Mouse (Mus musculus): ENCODE data around the gene Lrmda. TPM values are rescaled to one million over a fixed set of nuclear protein-coding genes. Genes with fewer than 3 reads are reported as not detected.

Lrmda gene
- polyA plus RNA-seq, 1 experiment = not detected

- no peaks in the 10 kb centered on the region for H3K27me3 ChIP-seq (ENCODE audit: control insufficient read depth, insufficient read depth, low read length)
- no peak overlapping the region for H3K4me3 ChIP-seq (ENCODE audit: low read depth, low read length)
- WGBS = 76% methylated on average over 4 of the region's 4 CpGs
- peaks cover 4% of the 10 kb centered on the region; the same call in 1 of the 2 replicates for H3K4me1 ChIP-seq (ENCODE audit: control insufficient read depth, insufficient read depth, insufficient read length, low read length)
- no peaks in the 10 kb centered on the region for H3K36me3 ChIP-seq (ENCODE audit: control insufficient read depth, insufficient read depth, low read length)
- no peak overlapping the region for H3K27ac ChIP-seq (ENCODE audit: insufficient read depth, low read depth, low read length)
- TF ChIP-seq CTCF (IDR thresholded peaks at IDR 0.05; ENCODE audit: extremely low read depth, insufficient read length, insufficient replicate concordance, low read depth, low read length) (no peak), POLR2A (IDR thresholded peaks at IDR 0.05; ENCODE audit: low read depth, low read length) (no peak)
Measured at GRCm38 (mm10) chr14:22004943-22005342, 14.6 kb upstream of the Lrmda start.

GRCm38 (mm10) chr14:22007006-22007405, 12.5 kb upstream of the Lrmda start:
- H3K4me1 ChIP-seq (ENCODE audit: control insufficient read depth, insufficient read depth, insufficient read length, low read length) = peaks cover 4% of the 10 kb centered on the region; the same call in 1 of the 2 replicates
- no peak overlapping the region for H3K27ac ChIP-seq (ENCODE audit: insufficient read depth, low read depth, low read length)
- TF ChIP-seq CTCF (IDR thresholded peaks at IDR 0.05; ENCODE audit: extremely low read depth, insufficient read length, insufficient replicate concordance, low read depth, low read length) = no peak
- no peak for TF ChIP-seq POLR2A (IDR thresholded peaks at IDR 0.05; ENCODE audit: low read depth, low read length)
- 85% methylated on average over 6 of the region's 6 CpGs for WGBS
- H3K36me3 ChIP-seq (ENCODE audit: control insufficient read depth, insufficient read depth, low read length) = no peaks in the 10 kb centered on the region
- no peak overlapping the region for H3K4me3 ChIP-seq (ENCODE audit: low read depth, low read length)
- no peaks in the 10 kb centered on the region for H3K27me3 ChIP-seq (ENCODE audit: control insufficient read depth, insufficient read depth, low read length)

- no peaks in the 10 kb centered on the region; the same call in 1 of the 2 replicates for H3K27me3 ChIP-seq (ENCODE audit: control insufficient read depth, insufficient read depth, low read length)
- TF ChIP-seq CTCF (IDR thresholded peaks at IDR 0.05; ENCODE audit: extremely low read depth, insufficient read length, insufficient replicate concordance, low read depth, low read length) (no peak), POLR2A (IDR thresholded peaks at IDR 0.05; ENCODE audit: low read depth, low read length) (no peak)
- H3K4me1 ChIP-seq (ENCODE audit: control insufficient read depth, insufficient read depth, insufficient read length, low read length) = peaks cover under 1% of the 10 kb centered on the region; the same call in 1 of the 2 replicates
- WGBS = 83% methylated on average over 5 of the region's 5 CpGs
- no peak overlapping the region for H3K4me3 ChIP-seq (ENCODE audit: low read depth, low read length)
- no peaks in the 10 kb centered on the region for H3K36me3 ChIP-seq (ENCODE audit: control insufficient read depth, insufficient read depth, low read length)
- no peak overlapping the region for H3K27ac ChIP-seq (ENCODE audit: insufficient read depth, low read depth, low read length)
Measured at GRCm38 (mm10) chr14:22014315-22014714, 5.2 kb upstream of the Lrmda start.

GRCm38 (mm10) chr14:22014781-22015180, 4.7 kb upstream of the Lrmda start:
- Histone ChIP-seq H3K4me3 (ENCODE audit: low read depth, low read length) (no peak overlapping the region), H3K27me3 (ENCODE audit: control insufficient read depth, insufficient read depth, low read length) (no peaks in the 10 kb centered on the region; the same call in 1 of the 2 replicates), H3K27ac (ENCODE audit: insufficient read depth, low read depth, low read length) (no peak overlapping the region), H3K36me3 (ENCODE audit: control insufficient read depth, insufficient read depth, low read length) (no peaks in the 10 kb centered on the region), H3K4me1 (ENCODE audit: control insufficient read depth, insufficient read depth, insufficient read length, low read length) (peaks cover 3% of the 10 kb centered on the region; the same call in 1 of the 2 replicates)
- WGBS = 72% methylated on average over 4 of the region's 4 CpGs
- no peak for TF ChIP-seq POLR2A (IDR thresholded peaks at IDR 0.05; ENCODE audit: low read depth, low read length)
- no peak for TF ChIP-seq CTCF (IDR thresholded peaks at IDR 0.05; ENCODE audit: extremely low read depth, insufficient read length, insufficient replicate concordance, low read depth, low read length)

GRCm38 (mm10) chr14:22017011-22017410, 2.5 kb upstream of the Lrmda start:
- TF ChIP-seq CTCF (IDR thresholded peaks at IDR 0.05; ENCODE audit: extremely low read depth, insufficient read length, insufficient replicate concordance, low read depth, low read length) (no peak), POLR2A (IDR thresholded peaks at IDR 0.05; ENCODE audit: low read depth, low read length) (no peak)
- H3K4me3 ChIP-seq (ENCODE audit: low read depth, low read length) = no peak overlapping the region
- H3K4me1 ChIP-seq (ENCODE audit: control insufficient read depth, insufficient read depth, insufficient read length, low read length) = peaks cover 6% of the 10 kb centered on the region
- H3K27ac ChIP-seq (ENCODE audit: insufficient read depth, low read depth, low read length) = no peak overlapping the region
- H3K36me3 ChIP-seq (ENCODE audit: control insufficient read depth, insufficient read depth, low read length) = no peaks in the 10 kb centered on the region
- no peaks in the 10 kb centered on the region; the same call in 1 of the 2 replicates for H3K27me3 ChIP-seq (ENCODE audit: control insufficient read depth, insufficient read depth, low read length)
- WGBS = 44% methylated on average over 5 of the region's 5 CpGs

GRCm38 (mm10) chr14:22019949-22020845, 685 bp downstream of the Lrmda start:
- H3K4me3 ChIP-seq (ENCODE audit: low read depth, low read length) = peak overlapping the region; percentile 64
- no peaks in the 10 kb centered on the region for H3K36me3 ChIP-seq (ENCODE audit: control insufficient read depth, insufficient read depth, low read length)
- H3K4me1 ChIP-seq (ENCODE audit: control insufficient read depth, insufficient read depth, insufficient read length, low read length) = peaks cover 6% of the 10 kb centered on the region
- TF ChIP-seq CTCF (IDR thresholded peaks at IDR 0.05; ENCODE audit: extremely low read depth, insufficient read length, insufficient replicate concordance, low read depth, low read length) (no peak; the same call in 1 of the 2 replicates), POLR2A (IDR thresholded peaks at IDR 0.05; ENCODE audit: low read depth, low read length) (no peak)
- H3K27me3 ChIP-seq (ENCODE audit: control insufficient read depth, insufficient read depth, low read length) = no peaks in the 10 kb centered on the region; the same call in 1 of the 2 replicates
- peak overlapping the region; percentile 82 for H3K27ac ChIP-seq (ENCODE audit: insufficient read depth, low read depth, low read length)
- whole genome bisulfite sequencing = 46% methylated on average over 12 of the region's 12 CpGs

- Histone ChIP-seq H3K27me3 (ENCODE audit: control insufficient read depth, insufficient read depth, low read length) (no peaks in the 10 kb centered on the region; the same call in 1 of the 2 replicates), H3K36me3 (ENCODE audit: control insufficient read depth, insufficient read depth, low read length) (no peaks in the 10 kb centered on the region), H3K4me1 (ENCODE audit: control insufficient read depth, insufficient read depth, insufficient read length, low read length) (peaks cover 6% of the 10 kb centered on the region), H3K27ac (ENCODE audit: insufficient read depth, low read depth, low read length) (no peak overlapping the region), H3K4me3 (ENCODE audit: low read depth, low read length) (no peak overlapping the region)
- WGBS = 36% methylated on average over 2 of the region's 2 CpGs
- TF ChIP-seq CTCF (IDR thresholded peaks at IDR 0.05; ENCODE audit: extremely low read depth, insufficient read length, insufficient replicate concordance, low read depth, low read length) (no peak), POLR2A (IDR thresholded peaks at IDR 0.05; ENCODE audit: low read depth, low read length) (no peak)
Measured at GRCm38 (mm10) chr14:22020885-22021284, 1.4 kb downstream of the Lrmda start.
